Mouse (Mus musculus) heart, adult 9 months (tissue): ENCODE measurements at regions not wholly inside any gene's neighbourhood (a gene's known extent, or its start where the extent isn't known, plus 50 kb on each side); places are given as distances from the start of the nearest gene placed in this dataset.
"Not testable (repeated sequence)": the region's sequence is repeated elsewhere in the genome, so short reads cannot be mapped to it uniquely, and the experiment has no call there.

Source experiments
- DNase-seq, 2 experiments: peaks; one replicate each; pipeline ENCODE4 v3.0.0; 2022; ENCODE audit warnings: low spot score in 2 of 2

DNA sequence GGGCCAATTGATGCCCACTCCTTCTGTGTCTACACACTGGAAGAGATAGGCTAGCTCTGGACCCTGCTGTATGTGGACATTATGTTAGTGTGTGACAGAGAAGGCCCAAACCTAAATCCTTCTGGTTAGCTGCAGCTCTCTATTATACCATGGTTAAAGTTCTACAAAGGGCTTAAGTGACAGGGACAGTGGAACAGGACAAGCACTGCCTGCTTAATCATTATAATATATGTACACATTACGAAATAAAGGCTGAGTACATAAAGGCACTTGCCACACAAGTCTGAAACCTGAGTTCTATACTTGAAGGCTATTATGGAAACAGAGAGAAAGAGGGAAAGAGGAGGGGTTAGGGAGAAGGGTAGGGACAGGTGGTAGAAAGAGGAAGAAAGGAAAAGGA, 55.2 kb downstream of the Rdh14 start:
- no peak for DNase-seq

DNA sequence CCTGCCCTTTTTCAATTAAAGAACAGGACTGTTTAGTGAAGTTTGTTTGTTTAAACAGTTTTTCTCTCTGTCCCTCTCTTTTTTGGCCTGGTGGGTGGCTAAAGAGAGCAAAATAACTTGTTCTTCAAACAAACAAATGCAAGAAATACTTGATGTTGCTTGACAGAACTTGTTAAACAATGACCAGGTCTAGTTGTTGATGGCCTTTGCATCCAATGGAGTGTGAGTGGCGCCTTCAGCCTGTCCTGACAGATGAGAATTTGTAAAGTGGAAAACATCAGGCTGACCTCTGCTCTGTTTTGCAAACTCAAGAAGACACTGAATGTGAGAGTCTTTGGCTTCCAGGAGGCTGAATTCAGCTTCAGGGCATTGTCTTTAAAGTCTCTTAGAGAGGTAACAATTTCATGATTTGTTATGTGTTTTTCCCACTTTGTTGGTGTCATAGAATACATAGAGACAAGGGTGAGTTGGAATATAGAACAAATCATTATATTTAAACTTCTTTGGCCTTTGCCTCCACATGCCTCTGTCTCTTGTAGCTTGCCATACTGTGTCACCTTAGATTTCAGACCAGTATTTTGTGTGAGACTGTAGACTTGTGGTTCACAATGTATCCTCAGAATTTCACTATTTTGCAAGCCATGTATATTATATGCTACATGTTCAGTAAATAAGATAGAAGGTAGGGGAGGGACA, 67.5 kb downstream of the Rdh14 start:
- no peak for DNase-seq

DNA sequence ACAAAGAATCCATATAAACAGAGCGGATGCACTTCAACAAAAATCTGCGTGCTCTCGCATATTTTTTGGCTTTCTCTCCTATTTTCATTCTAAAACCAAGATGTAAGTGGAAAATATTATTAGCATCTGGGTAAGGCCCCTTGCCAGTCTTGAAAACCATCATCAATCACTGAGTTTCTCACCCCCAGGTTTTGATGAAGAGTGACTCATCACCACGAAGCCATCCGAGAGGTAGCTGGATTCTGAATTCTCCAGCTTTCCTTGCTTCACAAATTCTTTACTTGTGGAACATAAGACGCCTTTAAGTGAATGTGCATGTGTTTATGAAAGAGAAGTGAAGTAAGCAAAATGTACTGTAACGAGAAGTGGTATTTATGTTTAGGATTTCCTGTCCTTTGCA, 71.2 kb downstream of the Rdh14 start:
- no peak for DNase-seq

DNA sequence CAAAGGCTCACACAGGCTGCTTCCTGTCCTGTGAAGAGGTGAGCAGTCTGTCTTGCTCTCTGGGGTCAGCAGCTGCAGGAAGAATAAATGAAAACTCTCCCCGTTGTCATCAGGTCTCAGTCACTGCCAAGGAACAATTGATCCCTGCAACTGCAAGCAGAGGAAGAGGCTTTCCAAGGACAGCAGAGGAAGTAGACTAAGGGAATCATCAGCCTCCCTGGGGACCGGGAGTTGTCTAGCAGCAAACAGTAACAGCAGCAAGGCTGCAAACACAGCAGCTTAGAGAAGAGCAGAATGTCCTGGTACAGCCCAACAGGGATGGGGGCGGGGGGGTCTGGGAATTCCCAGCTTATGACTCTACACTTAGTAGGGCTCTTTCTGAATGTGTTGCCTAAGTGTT, 72.4 kb downstream of the Rdh14 start:
- DNase-seq = peak in 1 of 2 experiments; percentile 11

DNA sequence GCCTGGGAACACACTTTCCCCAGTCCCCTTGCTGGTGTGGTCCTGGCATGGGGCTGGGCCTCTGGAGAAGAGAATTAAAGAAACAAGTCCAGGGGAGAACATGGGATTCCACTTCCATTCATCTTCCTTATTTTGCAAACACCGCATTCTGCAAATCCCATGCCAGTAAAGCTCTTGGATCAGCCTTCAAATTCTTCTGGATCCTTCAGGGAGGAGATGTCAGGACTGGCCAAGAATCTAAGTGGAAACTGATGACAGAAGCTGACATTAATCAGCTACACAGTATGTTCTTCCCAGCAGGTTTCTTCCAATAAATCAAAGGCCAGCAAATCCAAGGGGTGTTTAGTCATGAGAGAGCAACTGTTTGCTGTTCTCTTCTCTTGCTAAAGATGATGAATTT, 83.4 kb downstream of the Rdh14 start:
- peak; percentile 51 to 59 for DNase-seq

DNA sequence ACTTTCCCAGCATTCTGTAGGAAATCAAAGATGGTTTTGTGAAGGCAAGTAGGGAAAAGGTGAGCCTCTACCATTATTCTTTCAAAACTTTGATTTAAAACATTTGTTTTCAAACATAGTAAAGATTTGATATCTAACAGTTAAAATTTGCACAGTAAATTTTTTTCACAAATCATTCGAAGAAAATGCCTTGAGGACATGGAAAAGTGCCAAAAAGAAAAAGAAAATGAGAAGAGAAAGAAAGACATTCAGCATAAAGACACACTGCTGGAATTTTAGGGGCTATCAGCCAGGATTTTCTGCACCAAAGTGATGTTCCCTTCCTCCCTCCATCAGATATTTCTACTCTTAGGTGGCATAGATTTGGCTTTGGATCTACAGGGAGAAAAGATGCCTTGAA, 90.2 kb downstream of the Rdh14 start:
- DNase-seq = no peak

DNA sequence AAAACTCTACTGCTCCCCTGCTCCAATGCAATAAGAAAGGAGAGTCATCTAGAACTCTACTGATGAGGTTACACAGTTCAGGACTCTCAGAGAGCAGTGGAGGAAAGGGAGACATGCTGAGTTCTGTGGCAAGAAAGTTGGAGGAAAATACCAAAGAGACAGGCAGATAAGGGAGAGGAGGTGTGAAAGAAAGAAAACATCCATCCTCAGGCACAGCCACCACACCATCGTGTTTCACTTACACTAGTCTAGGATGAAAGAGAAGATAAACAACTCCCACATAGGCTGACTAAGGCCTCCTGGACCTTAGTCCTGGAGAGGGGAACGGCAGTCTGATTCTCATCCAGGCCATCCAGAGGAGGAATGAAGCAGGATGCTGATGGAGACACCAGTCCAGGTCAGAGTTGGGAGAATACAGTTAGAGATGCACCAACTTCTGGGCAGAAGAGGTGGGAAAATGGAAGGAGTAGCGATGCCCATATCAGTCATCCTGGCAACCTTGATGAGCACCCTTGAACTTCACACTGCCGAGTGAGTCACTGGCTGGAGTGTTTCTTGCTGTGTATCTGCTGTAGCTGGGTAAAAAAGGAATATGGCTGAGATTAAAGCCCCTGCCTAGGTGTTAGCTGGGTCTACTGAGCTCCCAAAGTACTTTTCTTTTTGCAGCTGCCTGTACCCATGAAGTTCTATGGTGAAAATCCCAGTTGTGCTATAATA, 91.9 kb downstream of the Rdh14 start:
- no peak for DNase-seq

DNA sequence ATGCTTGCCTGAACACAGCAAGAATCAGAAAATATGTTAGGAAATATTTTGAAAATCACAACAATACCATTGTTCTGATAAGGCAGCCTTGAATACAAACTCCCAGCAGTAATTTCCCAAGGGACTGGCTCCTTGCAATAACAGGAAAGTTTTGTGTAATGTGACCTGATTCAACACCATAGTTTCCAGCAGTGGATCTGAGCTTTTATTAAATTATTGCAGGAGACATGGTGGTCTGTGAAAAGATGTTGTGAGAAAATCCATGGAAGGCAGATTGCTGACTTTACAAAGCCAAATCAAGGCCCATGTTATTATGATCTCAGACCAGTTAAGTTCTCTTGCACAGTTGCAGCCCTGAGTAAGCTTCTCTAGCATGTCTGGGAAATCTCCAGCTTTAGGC, 116.1 kb downstream of the Rdh14 start:
- DNase-seq = no peak

DNA sequence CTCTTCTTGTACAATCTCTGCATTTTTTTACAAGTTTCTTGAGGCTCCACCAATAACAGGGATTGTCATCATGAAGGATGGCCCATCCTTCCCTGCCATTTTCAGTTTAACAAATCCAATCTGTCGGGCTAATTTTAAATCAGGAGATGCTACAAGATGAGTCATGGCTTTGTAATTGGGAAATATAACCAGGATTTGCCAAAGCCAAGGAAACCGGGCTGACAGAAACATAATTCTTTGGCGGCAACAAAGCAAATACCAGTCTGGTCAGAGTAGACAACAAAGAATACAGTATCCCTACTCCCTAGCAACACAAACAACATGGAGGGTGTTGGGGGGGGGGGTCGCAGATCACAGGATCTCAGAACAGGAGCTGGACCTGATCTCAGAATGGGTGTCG, 123.0 kb downstream of the Rdh14 start:
- DNase-seq = peak; percentile 55 to 60

DNA sequence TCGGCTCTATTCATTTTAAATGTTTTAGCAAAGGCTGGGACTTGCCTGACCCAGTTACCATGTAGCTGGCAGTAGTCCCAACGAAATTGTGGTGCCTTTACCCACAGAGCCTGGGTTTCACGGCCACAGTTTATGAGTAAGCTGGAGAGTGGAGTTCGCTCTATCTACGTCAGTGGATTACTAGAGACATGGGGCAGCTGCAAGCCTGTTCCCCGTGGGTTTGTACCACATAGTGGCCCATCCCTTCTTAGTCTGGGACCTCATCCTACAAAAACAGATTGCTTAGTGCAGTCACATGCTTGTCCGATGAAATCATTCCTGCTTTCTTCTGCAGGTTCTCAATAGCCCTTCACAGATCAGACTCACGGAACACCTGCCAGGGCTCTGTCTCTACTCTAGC, 123.7 kb downstream of the Rdh14 start:
- peak; percentile 76 to 77 for DNase-seq

DNA sequence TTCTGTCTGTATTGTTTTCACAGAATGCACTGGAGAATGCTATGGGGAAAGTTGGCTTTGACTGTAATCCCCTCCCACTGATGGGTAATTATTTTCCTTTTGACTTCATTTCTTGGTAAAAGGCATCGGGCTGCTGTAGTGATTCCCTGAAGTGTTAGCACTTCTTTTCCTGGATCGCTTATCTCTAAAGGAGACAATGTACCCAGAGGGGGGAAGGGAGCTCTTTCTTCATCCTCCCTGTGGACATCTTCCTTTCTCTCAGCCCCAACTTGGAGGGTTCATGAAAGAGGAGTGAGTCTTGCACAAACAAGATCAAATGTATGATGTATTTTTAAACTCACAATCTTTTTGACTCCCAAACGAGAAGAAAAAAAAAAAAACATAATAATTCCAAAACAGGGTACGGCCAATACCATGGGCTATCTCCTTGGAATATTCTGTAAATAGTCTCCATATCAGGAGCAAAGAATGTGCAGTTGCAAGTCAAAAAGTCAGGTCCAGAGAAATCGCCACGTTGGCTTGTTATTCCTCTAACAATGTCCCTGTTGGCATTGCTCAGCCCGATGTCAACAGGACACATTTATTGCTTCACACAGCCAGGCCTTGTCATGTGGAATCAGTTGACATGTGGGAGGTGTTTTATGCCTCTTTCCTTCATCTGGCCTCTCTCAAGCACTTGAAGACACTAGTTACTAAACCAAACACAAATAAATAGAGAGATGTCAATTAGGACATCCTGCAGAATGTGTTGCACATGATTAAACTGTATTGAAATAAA, 134.1 kb downstream of the Rdh14 start:
- peak; percentile 55 to 66 for DNase-seq

DNA sequence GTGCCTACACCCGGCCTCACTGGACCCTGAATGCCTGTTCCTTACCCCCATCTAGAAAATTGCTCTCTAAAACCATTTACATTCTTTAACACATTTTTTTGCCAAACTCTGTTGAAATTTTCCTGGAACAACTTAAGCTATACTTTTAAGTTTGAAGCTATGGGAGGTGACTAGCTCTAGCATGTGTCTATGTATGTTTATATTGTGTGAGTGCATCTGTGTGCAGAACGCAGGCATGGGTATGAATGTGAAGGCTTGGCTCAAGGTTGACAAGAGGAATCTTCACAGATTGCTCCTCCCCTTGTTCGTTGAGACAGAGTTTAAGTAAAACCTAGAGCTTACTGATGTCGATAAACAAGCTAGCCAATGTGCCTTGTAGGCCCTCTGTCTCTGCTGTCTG, 135.4 kb downstream of the Rdh14 start:
- no peak for DNase-seq

DNA sequence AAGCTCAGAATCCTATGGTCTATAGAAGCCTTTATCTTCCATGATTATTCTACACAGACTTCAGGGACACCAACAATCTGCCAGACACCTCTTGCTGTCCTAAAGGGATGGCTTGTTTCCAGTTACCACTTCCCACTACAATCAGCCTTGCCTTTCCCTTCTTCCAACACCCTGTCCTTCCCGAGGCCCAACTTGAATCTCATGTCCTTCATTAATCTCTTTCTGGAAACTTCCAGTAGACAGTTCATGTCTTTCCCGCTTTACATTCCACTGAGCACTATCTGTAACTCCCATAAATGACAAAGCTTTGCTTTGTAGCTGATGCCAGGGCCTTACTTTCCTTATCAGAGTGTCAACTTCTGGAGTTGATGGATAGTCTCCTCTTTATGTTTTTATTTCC, 138.5 kb downstream of the Rdh14 start:
- no peak for DNase-seq

DNA sequence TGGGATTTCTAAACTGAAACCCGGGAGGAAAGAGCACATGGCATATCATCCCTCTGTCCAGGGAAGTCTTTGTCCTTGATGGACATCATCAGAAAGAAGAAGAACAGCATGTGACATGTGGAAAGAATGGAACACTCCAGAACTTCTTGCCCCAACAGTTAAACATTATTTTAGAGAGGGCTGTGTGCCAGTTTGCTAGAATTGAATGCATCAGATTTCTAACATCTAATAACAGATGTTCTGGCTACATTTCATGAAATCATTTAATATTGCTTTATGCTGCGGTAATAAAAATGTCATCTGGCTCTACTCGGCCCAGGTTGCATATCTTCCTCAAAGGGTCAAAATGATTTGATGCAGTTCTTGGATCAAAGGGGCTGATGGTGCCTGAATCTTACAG, 140.4 kb downstream of the Rdh14 start:
- DNase-seq = no peak

DNA sequence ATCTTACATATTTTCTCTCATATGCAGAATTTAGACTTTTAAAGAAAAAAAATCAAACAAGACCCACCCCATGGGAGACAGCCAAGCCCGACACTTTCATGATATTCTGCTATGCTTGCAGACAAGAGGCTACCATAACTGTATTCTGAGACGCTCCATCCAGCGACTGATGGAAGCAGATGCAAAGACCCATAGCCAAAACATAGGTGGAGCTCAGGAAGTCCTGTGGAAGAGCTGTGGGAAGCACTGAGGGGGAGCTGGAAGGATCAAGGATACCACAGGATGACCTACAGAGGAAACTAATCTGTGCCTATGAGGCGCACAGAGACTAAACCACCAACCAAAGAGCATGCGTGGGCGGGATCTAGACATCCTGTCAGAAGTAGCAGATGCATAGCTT, 143.4 kb downstream of the Rdh14 start:
- no peak for DNase-seq

DNA sequence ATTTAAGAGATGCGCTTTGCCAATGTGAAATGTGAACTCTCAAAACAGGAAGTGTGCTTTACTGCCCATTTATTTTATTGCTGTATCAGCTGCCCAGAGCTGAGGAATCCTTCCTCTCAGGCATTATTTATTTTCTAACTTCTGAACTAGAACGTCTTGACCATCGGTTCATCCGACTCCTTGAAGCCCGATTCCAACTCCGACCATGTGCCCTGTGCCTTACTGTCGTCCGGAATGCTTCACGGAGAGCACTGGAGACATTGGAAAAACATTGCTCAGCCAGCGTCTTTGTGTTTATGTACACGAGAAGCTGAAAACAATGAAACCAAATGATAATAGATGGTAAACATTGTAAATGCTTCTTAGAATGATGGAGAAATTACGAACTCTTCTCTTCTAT, 145.7 kb downstream of the Rdh14 start:
- no peak for DNase-seq

DNA sequence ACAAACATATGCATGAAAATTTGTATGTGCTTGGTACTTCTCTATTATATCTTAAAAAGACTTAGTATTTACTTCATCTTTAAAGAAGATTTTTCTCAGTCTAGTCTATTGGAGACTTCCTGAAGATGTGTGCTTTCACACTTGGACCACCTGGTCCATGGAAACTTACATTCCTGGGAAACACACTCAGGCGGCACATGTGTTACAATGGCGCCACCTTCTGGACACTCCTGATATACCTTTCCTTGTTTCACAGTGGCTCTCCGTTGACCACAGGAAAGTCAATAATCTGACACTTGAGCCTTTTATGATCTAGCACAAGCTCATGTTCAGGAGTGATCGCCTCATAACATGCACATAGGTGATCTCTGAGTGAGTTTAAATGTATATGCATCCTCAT, 146.5 kb downstream of the Rdh14 start:
- peak in 1 of 2 experiments; percentile 34 for DNase-seq

DNA sequence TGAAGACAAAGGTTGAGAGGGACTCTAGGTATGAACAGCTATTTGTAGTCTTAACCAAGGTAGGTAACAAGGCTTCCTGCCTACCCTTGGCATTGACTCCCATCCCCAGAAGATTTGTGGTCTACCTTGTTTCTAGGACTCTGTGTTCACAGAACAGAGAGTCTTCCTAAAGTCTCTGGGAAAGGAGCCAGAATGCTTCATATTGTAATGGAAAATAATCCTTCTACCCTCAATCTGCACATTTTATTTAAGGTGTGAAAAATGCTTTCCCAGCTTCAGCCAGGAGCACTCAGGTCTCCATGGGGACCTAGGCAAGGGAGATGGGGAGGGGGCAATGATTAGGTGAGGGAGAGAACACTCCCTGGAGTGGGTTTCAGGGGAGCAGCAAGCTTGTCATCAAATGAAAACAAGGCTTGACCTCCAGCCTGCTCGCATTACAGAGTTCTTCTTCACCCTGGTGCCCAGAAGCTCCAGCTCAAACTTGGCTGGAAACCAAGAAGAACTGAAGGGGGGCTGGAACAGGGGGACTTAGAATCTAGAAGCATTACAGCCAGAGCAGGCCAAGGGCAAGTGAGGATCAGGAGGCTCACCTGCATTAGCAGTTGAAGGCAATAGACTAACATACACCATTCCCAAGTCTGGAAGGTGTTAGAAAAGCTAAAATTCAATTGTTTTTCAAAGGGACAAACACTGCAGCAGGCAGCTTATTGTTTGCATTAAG, 159.1 kb downstream of the Rdh14 start:
- DNase-seq = no peak

DNA sequence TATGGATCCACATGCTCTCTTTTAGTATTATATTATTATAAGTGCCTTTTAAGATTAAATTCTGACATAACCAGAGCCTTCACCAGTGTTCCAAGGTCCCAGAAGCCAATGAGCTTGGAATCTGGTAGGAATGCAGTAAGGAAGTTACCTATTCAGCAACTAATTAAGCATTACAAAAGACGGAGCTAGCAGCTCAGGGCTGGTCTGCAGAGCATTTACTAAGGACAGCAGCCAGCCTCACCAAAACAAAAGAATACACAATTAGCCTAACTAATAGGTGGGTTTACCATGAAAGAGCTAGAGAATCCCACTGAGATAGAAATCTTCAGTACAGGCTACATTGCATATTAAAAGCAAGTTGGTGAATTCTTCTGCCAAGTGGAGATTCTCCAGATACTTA, 164.1 kb downstream of the Rdh14 start:
- DNase-seq = not testable (repeated sequence)

DNA sequence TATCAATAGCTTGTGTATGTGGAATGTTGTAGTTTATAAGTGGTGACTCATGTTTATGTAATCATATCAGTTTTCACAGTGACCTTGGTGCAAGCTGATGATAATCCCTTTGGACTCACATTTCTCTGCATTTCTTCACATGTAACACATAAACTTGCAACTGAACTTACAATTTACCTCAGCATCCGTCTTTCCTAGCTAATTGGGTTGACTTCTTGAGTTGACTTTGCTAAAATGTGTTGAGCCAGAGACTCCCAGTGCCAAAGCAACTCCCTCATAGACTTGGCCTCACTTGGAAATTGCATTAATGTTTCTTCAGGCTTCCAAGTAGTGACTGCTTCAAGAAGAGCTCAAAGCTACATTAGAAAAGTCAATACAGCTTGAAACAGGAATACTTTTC, 172.4 kb downstream of the Rdh14 start:
- DNase-seq = no peak

DNA sequence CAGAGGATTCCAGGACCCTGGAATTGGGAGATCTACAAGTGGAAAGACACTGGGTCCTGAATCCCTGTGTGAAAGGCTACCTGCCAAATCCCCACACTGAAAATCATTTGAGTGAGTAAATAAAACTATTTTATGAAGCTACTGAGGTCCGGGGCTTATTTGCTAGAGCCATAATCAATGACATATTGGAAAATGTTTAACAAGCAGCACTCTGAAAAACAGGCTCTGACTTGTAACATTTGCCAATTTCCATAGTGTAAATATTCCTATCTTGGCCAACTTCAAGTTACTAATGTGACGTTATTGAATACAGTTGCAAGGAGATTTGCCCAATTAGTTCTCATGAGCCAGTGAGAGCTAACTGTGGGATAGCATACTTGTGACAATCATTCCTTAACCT, 177.3 kb downstream of the Rdh14 start:
- no peak for DNase-seq
